Mouse (Mus musculus) brain, embryonic 14.5 days (tissue): Measurements from ENCODE around the gene Gm13694.

Source experiments
- CTCF ChIP-seq: fragments of 200-500 bp; IDR thresholded peaks from 2 replicates; pipeline ENCODE4 v1.5.1; 2012; ENCODE audit warnings: inconsistent platforms, mild to moderate bottlenecking, moderate library complexity, borderline replicate concordance; ENCODE audit not compliant: insufficient read depth, insufficient read length; ENCODE audit errors: extremely low read depth
- POLR2A ChIP-seq: fragments of 200-500 bp; IDR thresholded peaks from 2 replicates; pipeline ENCODE4 v1.6.1; 2012; ENCODE audit warnings: mild to moderate bottlenecking, inconsistent platforms, borderline replicate concordance; ENCODE audit not compliant: poor library complexity, insufficient read depth, insufficient read length, severe bottlenecking; ENCODE audit errors: extremely low read depth

DNA sequence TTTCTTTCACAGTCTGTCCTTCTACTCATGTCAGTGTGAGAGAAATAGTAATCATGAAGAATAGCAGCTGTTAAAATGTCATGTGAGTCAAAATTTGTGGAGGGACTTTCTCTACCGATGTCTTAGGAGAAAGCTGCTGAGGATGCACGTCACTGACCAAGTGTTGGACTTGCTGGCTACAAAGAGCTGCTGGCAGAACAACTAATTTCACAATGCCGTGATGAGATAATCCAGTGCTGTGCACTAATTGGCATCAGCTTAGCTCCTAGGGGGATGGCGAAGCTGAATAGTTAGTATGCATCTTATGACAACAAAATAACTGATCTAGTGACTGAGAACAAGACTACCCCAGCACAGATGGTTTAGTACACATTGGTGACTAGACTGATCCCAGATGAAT, 46.5 kb downstream of the Gm13694 start:
- TF ChIP-seq CTCF = no peak
- no peak for TF ChIP-seq POLR2A
